ENCODE assay signal across 9 mouse cellular contexts in genomic region chr9:63658970-63659371, GRCm38 (mm10). TPM values are rescaled to one million over a fixed set of nuclear protein-coding genes. Genes with fewer than 3 reads are reported as not detected.
DNase-seq lines count a peak whose midpoint lies in the region; ATAC-seq lines count a peak whose summit lies in the region.
"Had no signal": no experiment of that assay in that cellular context is flagged by ENCODE, and none has a peak within 500 bp of the region (broad histone marks: within the 10 kb centered on the region; RNA-seq: fewer than 3 reads in every experiment).

No protein-coding gene starts in this region.

- H3K27me3 ChIP-seq in kidney, embryonic 14.5 days (ENCODE audit: control insufficient read depth, insufficient read depth, low read length), result no peaks in the 10 kb centered on the region
- H3K27me3 ChIP-seq: megakaryocyte, embryonic 14.5 days had no signal

- H3K27ac ChIP-seq in kidney, embryonic 14.5 days (ENCODE audit: low read depth, low read length), result no peak overlapping the region

- ATAC-seq in kidney, embryonic 14.5 days (ENCODE audit: low FRiP score, low TSS enrichment), result no peak
- peak; percentile 37 for ATAC-seq in cerebellum, adult (ENCODE audit: insufficient number of reproducible peaks, low FRiP score, low TSS enrichment)

- H3K4me2 ChIP-seq in kidney, embryonic 14.5 days (replicated peaks; ENCODE audit: low read depth, low read length), result no peak overlapping the region

- WGBS in kidney, embryonic 14.5 days, result 81% methylated on average over 5 of the region's 5 CpGs

- no peak overlapping the region for H3K9ac ChIP-seq in kidney, embryonic 14.5 days (ENCODE audit: low read depth, low read length)

- H3K4me1 ChIP-seq in kidney, embryonic 14.5 days (ENCODE audit: control insufficient read depth, insufficient read depth, low read length), result peaks cover 22% of the 10 kb centered on the region

- H3K36me3 ChIP-seq in kidney, embryonic 14.5 days (ENCODE audit: control insufficient read depth, insufficient read depth, low read length), result peaks cover 29% of the 10 kb centered on the region

- no peaks in the 10 kb centered on the region for H3K9me3 ChIP-seq in kidney, embryonic 14.5 days (ENCODE audit: control insufficient read depth, low read length)
- H3K9me3 ChIP-seq: megakaryocyte, embryonic 14.5 days had no signal

- H3K4me3 ChIP-seq in kidney, embryonic 14.5 days (ENCODE audit: low read length), result no peak overlapping the region
- H3K4me3 ChIP-seq: megakaryocyte, embryonic 14.5 days had no signal

- peak; percentile 73 for DNase-seq in kidney, adult 18-20 months
- DNase-seq in cerebellum, postnatal 10 days, result peak; percentile 93 to 94
- DNase-seq in kidney, postnatal 25 days, result peak; percentile 62 to 76
- DNase-seq in embryo, embryonic 10.5 days (ENCODE audit: low spot score), result no peak
- DNase-seq in spleen, postnatal 36 days (ENCODE audit: low spot score in 2 of 2), result no peak
- DNase-seq: retina, postnatal 1 day had no signal

RNA-seq across cellular contexts. Expression of gene Aagab, which starts 56.5 kb away (rescaled TPM):
- polyA plus RNA-seq in kidney, embryonic 14.5 days (2014; fragmentation: Nextera tagmentation; extraction: Ambion mirVana), result 18.9 and 31.1 TPM in 2 replicates

RNA-seq across cellular contexts. Expression of gene Iqch, which starts 56.7 kb away (rescaled TPM):
- polyA plus RNA-seq in kidney, embryonic 14.5 days (2014; fragmentation: Nextera tagmentation; extraction: Ambion mirVana), result 0.09 TPM in 1 of 2 replicates, not detected in the other

Comparison
In these comparisons a context has a peak if more than half of its experiments do, and no peak if none do; other contexts are left out.
1. DNase-seq: peak in kidney, adult 18-20 months (single experiment), cerebellum, postnatal 10 days (2 of 2) and kidney, postnatal 25 days (2 of 2); none in embryo, embryonic 10.5 days (single experiment) and spleen, postnatal 36 days (0 of 2).